Mouse (Mus musculus): ENCODE data around the gene Raver1.

- TF ChIP-seq CTCF (IDR thresholded peaks at IDR 0.05; ENCODE audit: borderline replicate concordance, insufficient read depth, low read depth, low read length) (no peak), POLR2A (IDR thresholded peaks at IDR 0.05; ENCODE audit: borderline replicate concordance, insufficient read depth, low read length) (no peak)
These were observed 52.0 kb downstream of the Raver1 start for GRCm38 (mm10) chr9:21039779-21040178.

All from cerebellum, adult 2 months (tissue).